Mouse (Mus musculus) cerebellum, adult 2 months (tissue): ENCODE measurements around the gene Gpr62.

Experiments used
- CTCF ChIP-seq: fragments of 200-500 bp; IDR thresholded peaks from 2 replicates; pipeline ENCODE4 v1.5.1; 2011; ENCODE audit warnings: low read depth, mild to moderate bottlenecking, control low read depth, low read length, moderate library complexity, borderline replicate concordance; ENCODE audit not compliant: insufficient read depth
- POLR2A ChIP-seq: fragments of 200-500 bp; IDR thresholded peaks from 2 replicates; pipeline ENCODE4 v1.6.1; 2011; ENCODE audit warnings: low read length, control low read depth, borderline replicate concordance; ENCODE audit not compliant: insufficient read depth

DNA sequence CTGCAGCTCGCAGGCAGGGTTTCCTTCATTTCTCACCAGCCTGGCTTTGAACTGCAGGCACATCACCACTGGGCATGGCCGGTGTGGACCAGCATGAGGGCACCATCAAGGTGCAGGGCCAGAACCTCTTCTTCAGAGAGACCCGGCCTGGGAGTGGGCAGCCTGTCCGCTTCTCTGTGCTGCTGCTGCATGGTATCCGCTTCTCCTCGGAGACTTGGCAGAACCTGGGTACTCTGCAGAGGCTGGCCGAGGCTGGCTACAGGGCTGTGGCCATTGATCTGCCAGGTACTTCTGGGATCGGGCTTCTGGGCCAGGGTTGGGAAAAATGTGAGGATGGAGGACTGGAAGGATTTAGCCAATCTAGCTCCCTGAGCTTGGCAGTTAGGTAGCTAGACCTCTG lies 15.8 kb downstream of the Gpr62 start:
- no peak for TF ChIP-seq POLR2A
- TF ChIP-seq CTCF = no peak
